Mouse (Mus musculus) kidney, adult 2 months (tissue): ENCODE data around the gene Hoxd8.

ENCODE experiments used
- CTCF ChIP-seq: fragments of 200-500 bp; conservative IDR thresholded peaks from 2 replicates; pipeline ENCODE4 v1.5.1; 2011; ENCODE audit warnings: low read depth, mild to moderate bottlenecking, control low read depth, low read length, moderate library complexity, mixed read lengths; ENCODE audit not compliant: insufficient read depth, insufficient read length
- POLR2A ChIP-seq: fragments of 200-500 bp; IDR thresholded peaks from one replicate; pipeline ENCODE4 v1.6.1; 2011; ENCODE audit warnings: low read depth, low read length, control low read depth

DNA sequence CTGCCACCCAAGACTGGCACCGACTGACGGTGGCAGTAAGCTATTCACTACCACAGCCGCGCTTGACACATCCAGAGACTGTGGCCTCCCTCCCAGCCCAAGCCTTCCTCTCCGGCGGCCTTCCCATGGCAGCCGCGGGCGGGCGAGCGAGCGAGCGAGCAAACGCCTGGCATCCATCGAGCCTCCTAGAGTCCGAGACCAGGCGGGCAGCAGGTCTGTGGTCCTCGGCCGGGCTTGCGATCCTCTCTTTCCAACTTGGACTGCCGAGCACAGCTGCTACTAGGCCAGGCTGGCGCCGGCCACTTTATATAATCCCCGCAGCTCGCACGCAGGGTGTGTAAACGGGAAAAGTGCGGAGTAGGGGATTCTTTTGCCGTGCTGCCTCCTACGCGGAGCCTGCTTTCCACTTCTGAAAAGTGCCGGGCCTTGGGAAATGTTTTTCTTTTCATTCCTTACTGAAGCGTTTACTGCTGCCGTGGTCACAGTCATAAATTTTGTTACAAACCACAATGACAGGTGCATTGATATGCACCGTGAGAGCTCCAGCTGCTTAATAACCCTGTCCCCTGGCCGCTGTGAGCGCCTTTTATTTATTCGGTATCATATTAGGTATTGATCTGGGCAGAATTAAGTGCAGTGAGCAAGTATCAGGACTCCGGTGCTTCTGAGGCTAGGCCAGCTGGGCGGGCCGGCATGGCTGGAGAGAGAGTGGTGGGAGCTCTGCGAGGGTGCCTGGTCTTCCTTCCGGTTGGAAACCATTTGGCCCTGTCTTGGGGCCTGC is 36.1 kb downstream of the Hoxd8 start:
- TF ChIP-seq POLR2A, result no peak
- no peak for TF ChIP-seq CTCF
